Mouse (Mus musculus) testis, adult 2 months (tissue): ENCODE data around the gene Slc1a2. TPM values are rescaled to one million over a fixed set of nuclear protein-coding genes. Genes with fewer than 3 reads are reported as not detected.
A peak's percentile ranks its signal among the peaks of the same experiment; 100 is the strongest.

ENCODE experiments used
- H3K27ac ChIP-seq: fragments of 200-500 bp; 2 replicates; pipeline ENCODE4 v1.5.1; 2012; ENCODE audit warnings: low read depth, low read length; ENCODE audit not compliant: control insufficient read depth, insufficient read depth
- H3K27me3 ChIP-seq: fragments of 200-500 bp; 2 replicates; pipeline ENCODE4 v1.6.1; 2012; ENCODE audit warnings: mild to moderate bottlenecking, low read length, moderate library complexity; ENCODE audit not compliant: control insufficient read depth, insufficient read depth
- H3K36me3 ChIP-seq: fragments of 200-500 bp; 2 replicates; pipeline ENCODE4 v1.6.1; 2012; ENCODE audit warnings: mild to moderate bottlenecking, low read length; ENCODE audit not compliant: control insufficient read depth, insufficient read depth
- H3K4me1 ChIP-seq: fragments of 200-500 bp; 2 replicates; pipeline ENCODE4 v1.6.1; 2012; ENCODE audit warnings: low read length; ENCODE audit not compliant: control insufficient read depth, insufficient read depth
- H3K4me3 ChIP-seq: fragments of 200-500 bp; 2 replicates; pipeline ENCODE4 v1.5.1; 2012; ENCODE audit warnings: low read depth, mild to moderate bottlenecking, low read length, moderate library complexity, mixed read lengths; ENCODE audit not compliant: control insufficient read depth
- CTCF ChIP-seq: fragments of 200-500 bp; IDR thresholded peaks from 2 replicates; pipeline ENCODE4 v1.5.1; 2012; ENCODE audit warnings: low read depth, mild to moderate bottlenecking, inconsistent platforms, low read length, moderate library complexity; ENCODE audit not compliant: control insufficient read depth, insufficient read depth, insufficient replicate concordance
- POLR2A ChIP-seq: fragments of 200-500 bp; IDR thresholded peaks from 2 replicates; pipeline ENCODE4 v1.6.1; 2012; ENCODE audit warnings: low read depth, mild to moderate bottlenecking, inconsistent platforms, low read length, moderate library complexity; ENCODE audit not compliant: control insufficient read depth
- polyA plus RNA-seq: library from polyadenylated mRNA; depleted of rRNA; stranded (reverse); fragments of >200 nt; gene quantifications from 2 replicates; pipeline ENCODE4 v1.2.3, GENCODE M21; 2012

Slc1a2 gene
- polyA plus RNA-seq, 1 experiment: 22.5 TPM

GRCm38 (mm10) chr2:102663865-102664264 lies 5.4 kb downstream of the Slc1a2 start:
- no peak overlapping the region for H3K4me3 ChIP-seq
- H3K36me3 ChIP-seq: no peaks in the 10 kb centered on the region
- no peaks in the 10 kb centered on the region for H3K27me3 ChIP-seq
- peaks cover 4% of the 10 kb centered on the region for H3K4me1 ChIP-seq
- TF ChIP-seq POLR2A (no peak), CTCF (no peak)
- H3K27ac ChIP-seq: no peak overlapping the region

DNA sequence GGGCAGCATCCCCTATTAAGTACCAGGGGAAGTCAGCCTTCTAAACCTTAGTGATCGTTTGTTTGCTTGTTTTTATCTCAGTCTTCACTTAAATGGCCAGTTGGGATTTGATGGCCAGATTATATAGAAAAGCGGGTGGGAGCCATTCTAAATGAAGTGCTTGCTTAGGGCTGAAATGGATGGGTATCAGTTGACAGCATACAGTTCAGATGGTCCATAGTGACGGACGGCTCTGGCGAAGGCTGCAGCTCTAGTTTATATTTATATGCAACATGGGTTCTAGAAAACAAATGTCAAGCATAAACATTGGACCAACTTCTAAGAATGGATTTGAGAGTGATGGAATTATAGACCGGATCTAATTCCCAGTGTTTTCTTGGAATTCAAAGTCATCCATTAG lies 9.5 kb downstream of the Slc1a2 start:
- TF ChIP-seq POLR2A: no peak
- TF ChIP-seq CTCF: no peak
- Histone ChIP-seq H3K27ac (no peak overlapping the region), H3K4me1 (no peaks in the 10 kb centered on the region), H3K36me3 (no peaks in the 10 kb centered on the region), H3K4me3 (no peak overlapping the region), H3K27me3 (no peaks in the 10 kb centered on the region)

DNA sequence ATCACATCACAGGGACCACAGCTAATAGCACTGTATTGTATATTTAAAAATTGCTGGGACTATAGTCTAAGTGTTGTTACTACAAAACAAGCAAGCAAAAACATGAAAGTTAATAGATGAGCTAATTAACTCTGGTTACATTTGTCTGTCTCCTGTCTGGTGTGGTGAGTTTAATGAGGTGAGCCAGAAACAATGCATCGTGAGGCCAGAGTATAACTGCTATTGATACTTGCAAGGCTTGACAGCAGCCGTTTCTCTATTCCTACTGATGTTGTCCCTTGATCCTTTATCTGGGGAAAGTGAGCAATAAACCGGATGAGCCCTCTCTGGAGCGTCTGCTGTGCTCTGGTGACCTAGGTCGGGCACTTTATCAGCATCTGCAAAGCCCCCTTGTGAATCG lies 11.1 kb downstream of the Slc1a2 start:
- H3K4me3 ChIP-seq: no peak overlapping the region

DNA sequence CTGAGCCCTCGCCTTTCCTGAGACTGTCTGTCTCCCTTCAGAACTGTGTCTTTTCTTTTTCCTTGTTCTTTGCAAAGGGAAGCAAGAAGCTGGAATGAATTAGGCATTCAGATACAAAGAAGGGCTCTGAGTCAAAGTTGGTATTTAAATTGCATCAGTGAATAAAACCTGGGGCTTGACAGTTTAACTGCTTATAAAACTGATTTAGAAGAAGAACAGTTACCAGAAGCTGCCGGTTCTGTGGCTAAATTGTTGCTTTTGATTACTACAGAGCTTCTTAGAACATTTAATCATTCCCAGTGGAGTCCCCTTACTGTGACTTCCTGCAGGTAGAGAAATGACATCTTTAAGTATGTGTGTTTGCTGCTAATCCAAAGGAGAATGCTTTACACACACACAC lies 16.1 kb downstream of the Slc1a2 start:
- H3K4me1 ChIP-seq: no peaks in the 10 kb centered on the region
- H3K36me3 ChIP-seq: no peaks in the 10 kb centered on the region
- TF ChIP-seq POLR2A (no peak), CTCF (no peak)
- no peaks in the 10 kb centered on the region for H3K27me3 ChIP-seq
- H3K27ac ChIP-seq: no peak overlapping the region
- no peak overlapping the region for H3K4me3 ChIP-seq

More for the DNA sequence above, 11.1 kb downstream of the Slc1a2 start:
- no peak for TF ChIP-seq POLR2A
- TF ChIP-seq CTCF: no peak
- Histone ChIP-seq H3K36me3 (no peaks in the 10 kb centered on the region), H3K4me1 (no peaks in the 10 kb centered on the region), H3K27me3 (no peaks in the 10 kb centered on the region), H3K27ac (no peak overlapping the region)

DNA sequence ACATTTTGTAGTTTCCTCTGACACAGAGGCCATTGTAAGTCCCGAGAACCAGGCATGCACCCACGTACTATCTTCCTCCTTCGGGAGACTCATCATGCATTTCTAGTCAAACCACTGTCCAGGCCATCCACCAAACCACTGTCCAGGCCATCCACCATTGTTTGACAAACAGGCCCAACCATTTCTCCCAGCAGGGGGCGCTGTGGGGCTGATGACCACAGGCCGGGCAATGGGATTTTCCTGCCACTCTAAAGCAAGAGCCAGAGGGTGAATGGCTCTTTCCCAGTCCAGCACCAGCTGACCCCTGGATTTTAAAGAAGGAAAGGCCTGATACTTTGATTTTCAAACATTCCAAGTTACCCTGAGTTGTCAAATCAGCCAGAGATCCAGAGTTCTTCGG lies 16.8 kb downstream of the Slc1a2 start:
- Histone ChIP-seq H3K4me1 (no peaks in the 10 kb centered on the region), H3K36me3 (no peaks in the 10 kb centered on the region), H3K4me3 (no peak overlapping the region), H3K27ac (no peak overlapping the region), H3K27me3 (no peaks in the 10 kb centered on the region)
- TF ChIP-seq POLR2A: no peak
- TF ChIP-seq CTCF: peak; percentile 62; the same call in 1 of the 2 replicates

DNA sequence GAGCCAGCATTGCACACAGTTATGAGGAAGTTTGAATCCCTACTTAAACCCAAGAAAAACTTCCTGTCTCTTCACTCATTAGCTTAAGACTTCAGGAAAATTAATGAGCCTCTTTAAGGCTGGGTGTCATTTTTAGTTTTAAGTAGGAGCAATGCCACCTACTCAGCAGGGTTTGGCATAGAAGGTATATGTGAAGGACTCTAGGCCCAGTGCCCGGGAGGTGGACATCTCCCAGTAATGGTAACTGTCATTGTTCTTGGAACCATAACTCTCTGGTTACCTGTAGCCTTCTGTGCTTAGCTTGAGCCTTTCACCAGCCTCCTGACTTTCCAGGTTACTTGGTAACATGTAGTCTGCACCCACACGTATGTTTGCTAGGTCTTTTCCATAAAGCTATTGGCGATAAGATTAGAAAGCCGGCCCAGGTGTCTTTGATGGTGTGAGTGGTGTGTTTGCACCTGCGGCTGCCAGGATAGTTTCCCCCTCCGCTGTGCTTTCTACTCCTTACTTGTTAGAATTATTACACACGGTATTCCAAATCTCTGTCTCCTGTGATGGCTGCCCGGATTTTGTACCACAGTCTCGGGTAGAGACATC lies 18.4 kb downstream of the Slc1a2 start:
- no peak overlapping the region for H3K4me3 ChIP-seq
- no peaks in the 10 kb centered on the region for H3K36me3 ChIP-seq
- TF ChIP-seq CTCF (no peak), POLR2A (no peak)
- no peak overlapping the region for H3K27ac ChIP-seq
- no peaks in the 10 kb centered on the region for H3K27me3 ChIP-seq
- H3K4me1 ChIP-seq: no peaks in the 10 kb centered on the region

GRCm38 (mm10) chr2:102677400-102677799 lies 18.9 kb downstream of the Slc1a2 start:
- TF ChIP-seq CTCF (no peak), POLR2A (no peak)
- no peak overlapping the region for H3K4me3 ChIP-seq
- no peaks in the 10 kb centered on the region for H3K36me3 ChIP-seq
- no peaks in the 10 kb centered on the region for H3K27me3 ChIP-seq
- H3K27ac ChIP-seq: no peak overlapping the region
- H3K4me1 ChIP-seq: no peaks in the 10 kb centered on the region

DNA sequence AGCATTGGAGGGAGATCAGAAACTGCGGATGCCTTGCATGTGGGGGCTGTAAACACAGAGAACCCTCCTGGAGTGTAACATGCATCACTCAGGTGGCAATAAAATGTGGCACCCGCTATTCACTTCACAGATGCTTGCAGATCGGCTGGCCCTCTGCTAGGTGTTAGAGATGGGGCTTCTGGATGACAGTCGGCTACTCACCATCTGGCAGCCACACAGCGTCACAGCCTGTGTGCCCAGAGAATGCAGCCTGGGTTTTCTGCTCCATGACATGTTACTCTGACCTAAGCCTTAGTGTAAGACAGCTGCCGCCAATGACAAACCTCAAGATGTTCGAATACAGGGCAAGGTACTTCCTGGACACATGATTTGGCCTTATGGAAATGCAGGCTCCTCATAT lies 22.9 kb downstream of the Slc1a2 start:
- H3K27ac ChIP-seq: no peak overlapping the region
- no peaks in the 10 kb centered on the region for H3K27me3 ChIP-seq
- no peaks in the 10 kb centered on the region for H3K36me3 ChIP-seq
- TF ChIP-seq POLR2A (no peak), CTCF (no peak)
- H3K4me3 ChIP-seq: no peak overlapping the region
- H3K4me1 ChIP-seq: no peaks in the 10 kb centered on the region
